Mouse (Mus musculus): Measurements from ENCODE around the gene Ccr9. TPM values are rescaled to one million over a fixed set of nuclear protein-coding genes. Genes with fewer than 3 reads are reported as not detected.
A peak's percentile ranks its signal among the peaks of the same experiment; 100 is the strongest.

Ccr9 gene
- polyA plus RNA-seq, 1 experiment from 2014 or later, result 0.16 TPM

GRCm38 (mm10) chr9:123665645-123666044 lies 12.6 kb upstream of the Ccr9 start:
- no peaks in the 10 kb centered on the region for H3K27me3 ChIP-seq (ENCODE audit: control insufficient read depth, insufficient read depth, low read length)
- H3K9ac ChIP-seq (ENCODE audit: low read length), result no peak overlapping the region
- TF ChIP-seq CTCF (IDR thresholded peaks at IDR 0.05; ENCODE audit: low read depth), result peak; percentile 71
- no peak for TF ChIP-seq EP300 (optimal IDR thresholded peaks at IDR 0.05)
- H3K4me3 ChIP-seq (ENCODE audit: low read depth, low read length), result no peak overlapping the region
- DNase-seq (ENCODE audit: low spot score) (peak; percentile 55), ATAC-seq (ENCODE audit: low FRiP score, low TSS enrichment) (no peak)
- H3K27ac ChIP-seq (replicated peaks), result no peak overlapping the region
- H3K36me3 ChIP-seq (ENCODE audit: control insufficient read depth, insufficient read depth, low read length), result no peaks in the 10 kb centered on the region
- H3K4me2 ChIP-seq (replicated peaks; ENCODE audit: low read depth), result no peak overlapping the region
- no peaks in the 10 kb centered on the region for H3K4me1 ChIP-seq (replicated peaks; ENCODE audit: control insufficient read depth, insufficient read depth)
- H3K9me3 ChIP-seq (ENCODE audit: control insufficient read depth, low read length), result no peaks in the 10 kb centered on the region
- WGBS, result 46% methylated on average over 5 of the region's 5 CpGs

GRCm38 (mm10) chr9:123679198-123679597 lies 959 bp downstream of the Ccr9 start:
- Histone ChIP-seq H3K4me2 (replicated peaks; ENCODE audit: low read depth) (peak overlapping the region; percentile 65; the same call in 1 of the 2 replicates), H3K9ac (ENCODE audit: low read length) (no peak overlapping the region), H3K4me3 (ENCODE audit: low read depth, low read length) (peak overlapping the region; percentile 48; the same call in 1 of the 2 replicates), H3K27me3 (ENCODE audit: control insufficient read depth, insufficient read depth, low read length) (no peaks in the 10 kb centered on the region; the same call in 1 of the 2 replicates), H3K36me3 (ENCODE audit: control insufficient read depth, insufficient read depth, low read length) (no peaks in the 10 kb centered on the region), H3K9me3 (ENCODE audit: control insufficient read depth, low read length) (no peaks in the 10 kb centered on the region), H3K27ac (replicated peaks) (no peak overlapping the region), H3K4me1 (replicated peaks; ENCODE audit: control insufficient read depth, insufficient read depth) (0 out of 2 replicates have a peak, but pooled peaks cover 2% of the 10 kb centered on the region)
- WGBS, result 33% methylated on average over 2 of the region's 2 CpGs
- DNase-seq (ENCODE audit: low spot score) (no peak), ATAC-seq (ENCODE audit: low FRiP score, low TSS enrichment) (no peak)
- TF ChIP-seq EP300 (optimal IDR thresholded peaks at IDR 0.05) (no peak), CTCF (IDR thresholded peaks at IDR 0.05; ENCODE audit: low read depth) (no peak)

- no peak overlapping the region for H3K27ac ChIP-seq (replicated peaks)
- TF ChIP-seq CTCF (IDR thresholded peaks at IDR 0.05; ENCODE audit: low read depth), result no peak
- TF ChIP-seq EP300 (optimal IDR thresholded peaks at IDR 0.05), result no peak
- DNase-seq (ENCODE audit: low spot score) (no peak), ATAC-seq (ENCODE audit: low FRiP score, low TSS enrichment) (no peak)
- no peak overlapping the region for H3K9ac ChIP-seq (ENCODE audit: low read length)
- no peaks in the 10 kb centered on the region for H3K4me1 ChIP-seq (replicated peaks; ENCODE audit: control insufficient read depth, insufficient read depth)
- no peak overlapping the region for H3K4me3 ChIP-seq (ENCODE audit: low read depth, low read length)
- no peaks in the 10 kb centered on the region for H3K27me3 ChIP-seq (ENCODE audit: control insufficient read depth, insufficient read depth, low read length)
- WGBS, result 41% methylated on average over 3 of the region's 3 CpGs
- no peaks in the 10 kb centered on the region for H3K9me3 ChIP-seq (ENCODE audit: control insufficient read depth, low read length)
- H3K4me2 ChIP-seq (replicated peaks; ENCODE audit: low read depth), result no peak overlapping the region
- no peaks in the 10 kb centered on the region for H3K36me3 ChIP-seq (ENCODE audit: control insufficient read depth, insufficient read depth, low read length)
Observed at GRCm38 (mm10) chr9:123683704-123684103, 5.5 kb downstream of the Ccr9 start.

GRCm38 (mm10) chr9:123686206-123686605 lies 8.0 kb downstream of the Ccr9 start:
- Histone ChIP-seq H3K36me3 (ENCODE audit: control insufficient read depth, insufficient read depth, low read length) (no peaks in the 10 kb centered on the region), H3K4me1 (replicated peaks; ENCODE audit: control insufficient read depth, insufficient read depth) (no peaks in the 10 kb centered on the region), H3K4me3 (ENCODE audit: low read depth, low read length) (no peak overlapping the region), H3K4me2 (replicated peaks; ENCODE audit: low read depth) (no peak overlapping the region), H3K9ac (ENCODE audit: low read length) (no peak overlapping the region), H3K9me3 (ENCODE audit: control insufficient read depth, low read length) (no peaks in the 10 kb centered on the region), H3K27me3 (ENCODE audit: control insufficient read depth, insufficient read depth, low read length) (no peaks in the 10 kb centered on the region), H3K27ac (replicated peaks) (no peak overlapping the region)
- ATAC-seq (ENCODE audit: low FRiP score, low TSS enrichment) (no peak), DNase-seq (ENCODE audit: low spot score) (no peak)
- WGBS, result 73% methylated on average over 5 of the region's 5 CpGs
- TF ChIP-seq CTCF (IDR thresholded peaks at IDR 0.05; ENCODE audit: low read depth), result no peak
- no peak for TF ChIP-seq EP300 (optimal IDR thresholded peaks at IDR 0.05)

- 55% methylated on average over 1 of the region's 1 CpGs for WGBS
- Histone ChIP-seq H3K27ac (replicated peaks) (no peak overlapping the region), H3K4me2 (replicated peaks; ENCODE audit: low read depth) (no peak overlapping the region), H3K9me3 (ENCODE audit: control insufficient read depth, low read length) (no peaks in the 10 kb centered on the region), H3K27me3 (ENCODE audit: control insufficient read depth, insufficient read depth, low read length) (no peaks in the 10 kb centered on the region), H3K4me1 (replicated peaks; ENCODE audit: control insufficient read depth, insufficient read depth) (no peaks in the 10 kb centered on the region), H3K9ac (ENCODE audit: low read length) (no peak overlapping the region), H3K4me3 (ENCODE audit: low read depth, low read length) (no peak overlapping the region), H3K36me3 (ENCODE audit: control insufficient read depth, insufficient read depth, low read length) (peaks cover 8% of the 10 kb centered on the region; the same call in 1 of the 2 replicates)
- TF ChIP-seq EP300 (optimal IDR thresholded peaks at IDR 0.05) (no peak), CTCF (IDR thresholded peaks at IDR 0.05; ENCODE audit: low read depth) (no peak)
- ATAC-seq (ENCODE audit: low FRiP score, low TSS enrichment), result no peak
- no peak for DNase-seq (ENCODE audit: low spot score)
Observed at GRCm38 (mm10) chr9:123688227-123688626, 10.0 kb downstream of the Ccr9 start.

GRCm38 (mm10) chr9:123695634-123696302 lies 17.5 kb downstream of the Ccr9 start:
- H3K36me3 ChIP-seq (ENCODE audit: control insufficient read depth, insufficient read depth, low read length), result peaks cover 10% of the 10 kb centered on the region; the same call in 1 of the 2 replicates
- no peak overlapping the region for H3K4me2 ChIP-seq (replicated peaks; ENCODE audit: low read depth)
- ATAC-seq (ENCODE audit: low FRiP score, low TSS enrichment) (no peak), DNase-seq (ENCODE audit: low spot score) (no peak)
- TF ChIP-seq CTCF (IDR thresholded peaks at IDR 0.05; ENCODE audit: low read depth) (no peak), EP300 (optimal IDR thresholded peaks at IDR 0.05) (no peak)
- no peaks in the 10 kb centered on the region for H3K27me3 ChIP-seq (ENCODE audit: control insufficient read depth, insufficient read depth, low read length)
- no peaks in the 10 kb centered on the region for H3K9me3 ChIP-seq (ENCODE audit: control insufficient read depth, low read length)
- no peak overlapping the region for H3K27ac ChIP-seq (replicated peaks)
- WGBS, result 82% methylated on average over 3 of the region's 3 CpGs
- H3K9ac ChIP-seq (ENCODE audit: low read length), result no peak overlapping the region
- H3K4me3 ChIP-seq (ENCODE audit: low read depth, low read length), result no peak overlapping the region
- H3K4me1 ChIP-seq (replicated peaks; ENCODE audit: control insufficient read depth, insufficient read depth), result no peaks in the 10 kb centered on the region

Measured in stomach, postnatal 0 days (tissue).